Mouse (Mus musculus): ENCODE results near the gene Olfr1230. TPM values are rescaled to one million over a fixed set of nuclear protein-coding genes. Genes with fewer than 3 reads are reported as not detected.

Olfr1230 gene
- total RNA-seq (2014; fragmentation: Nextera tagmentation) (not detected in 2 replicates), total RNA-seq (2017) (not detected in 2 replicates)

- ATAC-seq (replicated peaks; ENCODE audit: poor library complexity, severe bottlenecking), result no peak
Measured at GRCm38 (mm10) chr2:89297168-89297567, at the start of gene Olfr1230. Gene Olfr1230, minus strand, starts transcription at chr2:89297268.

GRCm38 (mm10) chr2:89342298-89342697 lies 45.2 kb upstream of the Olfr1230 start, which contains the start of gene Olfr1233:
Gene Olfr1233, minus strand, starts transcription at chr2:89342398.
- ATAC-seq (replicated peaks; ENCODE audit: poor library complexity, severe bottlenecking), result no peak

GRCm38 (mm10) chr2:89329575-89329974 lies 32.5 kb upstream of the Olfr1230 start, which contains the start of gene Olfr1232:
Gene Olfr1232, minus strand, starts transcription at chr2:89329675.
- ATAC-seq (replicated peaks; ENCODE audit: poor library complexity, severe bottlenecking), result no peak

- ATAC-seq (replicated peaks; ENCODE audit: poor library complexity, severe bottlenecking), result no peak
Measured at GRCm38 (mm10) chr2:89306974-89307373, 9.9 kb upstream of the Olfr1230 start, which contains the start of gene Olfr1231. Gene Olfr1231, minus strand, starts transcription at chr2:89307074.

GRCm38 (mm10) chr2:89287914-89288313 lies 9.2 kb downstream of the Olfr1230 start, which contains the start of gene Olfr1229:
Gene Olfr1229, minus strand, starts transcription at chr2:89288014.
- ATAC-seq (replicated peaks; ENCODE audit: poor library complexity, severe bottlenecking), result no peak

- ATAC-seq (replicated peaks; ENCODE audit: poor library complexity, severe bottlenecking), result no peak
Measured at GRCm38 (mm10) chr2:89253962-89254361, 43.1 kb downstream of the Olfr1230 start, which contains the start of gene Olfr1228. Gene Olfr1228, minus strand, starts transcription at chr2:89254062.

Other genes with a start within 250 kb of the Olfr1230 start
- gene Olfr1218, start 236.1 kb downstream of the Olfr1230 start, total RNA-seq (2014; fragmentation: Nextera tagmentation), result not detected in 2 replicates
- gene Olfr1218, start 236.1 kb downstream of the Olfr1230 start, total RNA-seq (2017), result not detected in 2 replicates
- not detected in 2 replicates for gene Olfr1219, start 213.8 kb downstream of the Olfr1230 start, total RNA-seq (2014; fragmentation: Nextera tagmentation)
- not detected in 2 replicates for gene Olfr1219, start 213.8 kb downstream of the Olfr1230 start, total RNA-seq (2017)
- gene Olfr1220, start 190.4 kb downstream of the Olfr1230 start, total RNA-seq (2014; fragmentation: Nextera tagmentation), result not detected in 2 replicates
- gene Olfr1220, start 190.4 kb downstream of the Olfr1230 start, total RNA-seq (2017), result not detected in 2 replicates
- gene Olfr1221, start 180.0 kb downstream of the Olfr1230 start, total RNA-seq (2014; fragmentation: Nextera tagmentation), result not detected in 2 replicates
- gene Olfr1221, start 180.0 kb downstream of the Olfr1230 start, total RNA-seq (2017), result not detected in 2 replicates
- gene Olfr1222, start 164.2 kb downstream of the Olfr1230 start, total RNA-seq (2014; fragmentation: Nextera tagmentation), result not detected in 2 replicates
- not detected in 2 replicates for gene Olfr1222, start 164.2 kb downstream of the Olfr1230 start, total RNA-seq (2017)
- gene Olfr1223, start 145.7 kb downstream of the Olfr1230 start, total RNA-seq (2014; fragmentation: Nextera tagmentation), result not detected in 2 replicates
- not detected in 2 replicates for gene Olfr1223, start 145.7 kb downstream of the Olfr1230 start, total RNA-seq (2017)
- gene Olfr1224-ps1, start 133.2 kb downstream of the Olfr1230 start, total RNA-seq (2014; fragmentation: Nextera tagmentation), result not detected in 2 replicates
- not detected in 2 replicates for gene Olfr1224-ps1, start 133.2 kb downstream of the Olfr1230 start, total RNA-seq (2017)
- gene Olfr1225, start 122.6 kb downstream of the Olfr1230 start, total RNA-seq (2014; fragmentation: Nextera tagmentation), result not detected in 2 replicates
- not detected in 2 replicates for gene Olfr1225, start 122.6 kb downstream of the Olfr1230 start, total RNA-seq (2017)
- not detected in 2 replicates for gene Olfr1226, start 97.2 kb downstream of the Olfr1230 start, total RNA-seq (2014; fragmentation: Nextera tagmentation)
- not detected in 2 replicates for gene Olfr1226, start 97.2 kb downstream of the Olfr1230 start, total RNA-seq (2017)
- gene Olfr1228, start 43.2 kb downstream of the Olfr1230 start, total RNA-seq (2014; fragmentation: Nextera tagmentation), result not detected in 2 replicates
- not detected in 2 replicates for gene Olfr1228, start 43.2 kb downstream of the Olfr1230 start, total RNA-seq (2017)
- not detected in 2 replicates for gene Olfr1229, start 9.3 kb downstream of the Olfr1230 start, total RNA-seq (2014; fragmentation: Nextera tagmentation)
- not detected in 2 replicates for gene Olfr1229, start 9.3 kb downstream of the Olfr1230 start, total RNA-seq (2017)
- gene Olfr1231, start 9.8 kb upstream of the Olfr1230 start, total RNA-seq (2014; fragmentation: Nextera tagmentation), result not detected in 2 replicates
- not detected in 2 replicates for gene Olfr1231, start 9.8 kb upstream of the Olfr1230 start, total RNA-seq (2017)
- gene Olfr1232, start 32.4 kb upstream of the Olfr1230 start, total RNA-seq (2014; fragmentation: Nextera tagmentation), result not detected in 2 replicates
- not detected in 2 replicates for gene Olfr1232, start 32.4 kb upstream of the Olfr1230 start, total RNA-seq (2017)
- gene Olfr1233, start 45.1 kb upstream of the Olfr1230 start, total RNA-seq (2014; fragmentation: Nextera tagmentation), result not detected in 2 replicates
- gene Olfr1233, start 45.1 kb upstream of the Olfr1230 start, total RNA-seq (2017), result not detected in 2 replicates
- gene Olfr1234, start 67.6 kb upstream of the Olfr1230 start, total RNA-seq (2014; fragmentation: Nextera tagmentation), result not detected in 2 replicates
- gene Olfr1234, start 67.6 kb upstream of the Olfr1230 start, total RNA-seq (2017), result not detected in 2 replicates
- gene Olfr1238, start 112.4 kb upstream of the Olfr1230 start, total RNA-seq (2014; fragmentation: Nextera tagmentation), result not detected in 2 replicates
- gene Olfr1238, start 112.4 kb upstream of the Olfr1230 start, total RNA-seq (2017), result not detected in 2 replicates
- gene Olfr1239, start 123.1 kb upstream of the Olfr1230 start, total RNA-seq (2014; fragmentation: Nextera tagmentation), result not detected in 2 replicates
- gene Olfr1239, start 123.1 kb upstream of the Olfr1230 start, total RNA-seq (2017), result not detected in 2 replicates
- gene Olfr1240, start 145.7 kb upstream of the Olfr1230 start, total RNA-seq (2014; fragmentation: Nextera tagmentation), result not detected in 2 replicates
- gene Olfr1240, start 145.7 kb upstream of the Olfr1230 start, total RNA-seq (2017), result not detected in 2 replicates
- not detected in 2 replicates for gene Olfr1241, start 189.9 kb upstream of the Olfr1230 start, total RNA-seq (2014; fragmentation: Nextera tagmentation)
- gene Olfr1241, start 189.9 kb upstream of the Olfr1230 start, total RNA-seq (2017), result not detected in 2 replicates
- not detected in 2 replicates for gene Olfr1242, start 201.1 kb upstream of the Olfr1230 start, total RNA-seq (2014; fragmentation: Nextera tagmentation)
- not detected in 2 replicates for gene Olfr1242, start 201.1 kb upstream of the Olfr1230 start, total RNA-seq (2017)
- not detected in 2 replicates for gene Olfr1243, start 234.2 kb upstream of the Olfr1230 start, total RNA-seq (2014; fragmentation: Nextera tagmentation)
- not detected in 2 replicates for gene Olfr1243, start 234.2 kb upstream of the Olfr1230 start, total RNA-seq (2017)